Mouse (Mus musculus): ENCODE results near the gene Nek11. TPM values are rescaled to one million over a fixed set of nuclear protein-coding genes. Genes with fewer than 3 reads are reported as not detected.

Gene Nek11
- polyA plus RNA-seq, 1 experiment from 2014 or later = 0.28 TPM

GRCm38 (mm10) chr9:105254076-105254475, 141.2 kb downstream of the Nek11 start:
- WGBS = 93% methylated on average over 1 of the region's 1 CpGs
- Histone ChIP-seq H3K36me3 (no peaks in the 10 kb centered on the region), H3K27me3 (replicated peaks) (no peaks in the 10 kb centered on the region), H3K9ac (no peak overlapping the region), H3K4me2 (no peak overlapping the region), H3K4me3 (replicated peaks) (no peak overlapping the region), H3K9me3 (no peaks in the 10 kb centered on the region), H3K27ac (no peak overlapping the region), H3K4me1 (no peaks in the 10 kb centered on the region)
- no peak for ATAC-seq (ENCODE audit: insufficient read depth, low FRiP score, low read depth)

- Histone ChIP-seq H3K36me3 (no peaks in the 10 kb centered on the region), H3K4me3 (replicated peaks) (no peak overlapping the region), H3K4me1 (no peaks in the 10 kb centered on the region), H3K9me3 (no peaks in the 10 kb centered on the region), H3K9ac (no peak overlapping the region), H3K4me2 (no peak overlapping the region), H3K27ac (no peak overlapping the region), H3K27me3 (replicated peaks) (no peaks in the 10 kb centered on the region)
- no peak for ATAC-seq (ENCODE audit: insufficient read depth, low FRiP score, low read depth)
- WGBS = 71% methylated on average over 4 of the region's 4 CpGs
Observed at GRCm38 (mm10) chr9:105252349-105253041, 142.8 kb downstream of the Nek11 start.

GRCm38 (mm10) chr9:105251256-105251655, 144.1 kb downstream of the Nek11 start:
- no peak for ATAC-seq (ENCODE audit: insufficient read depth, low FRiP score, low read depth)

GRCm38 (mm10) chr9:105244024-105244423, 151.3 kb downstream of the Nek11 start:
- Histone ChIP-seq H3K27ac (no peak overlapping the region), H3K4me3 (replicated peaks) (no peak overlapping the region), H3K9ac (no peak overlapping the region), H3K4me2 (no peak overlapping the region), H3K9me3 (no peaks in the 10 kb centered on the region), H3K36me3 (no peaks in the 10 kb centered on the region), H3K27me3 (replicated peaks) (no peaks in the 10 kb centered on the region), H3K4me1 (no peaks in the 10 kb centered on the region)
- WGBS = 26% methylated on average over 5 of the region's 5 CpGs
- ATAC-seq (ENCODE audit: insufficient read depth, low FRiP score, low read depth) = no peak

More at GRCm38 (mm10) chr9:105251256-105251655, 144.1 kb downstream of the Nek11 start:
- no peak overlapping the region for H3K9ac ChIP-seq
- no peak overlapping the region for H3K4me3 ChIP-seq (replicated peaks)
- no peak overlapping the region for H3K27ac ChIP-seq
- no peaks in the 10 kb centered on the region for H3K9me3 ChIP-seq
- no peaks in the 10 kb centered on the region for H3K27me3 ChIP-seq (replicated peaks)
- H3K4me1 ChIP-seq = no peaks in the 10 kb centered on the region
- no peaks in the 10 kb centered on the region for H3K36me3 ChIP-seq
- H3K4me2 ChIP-seq = no peak overlapping the region
- WGBS = 94% methylated on average over 4 of the region's 4 CpGs

- ATAC-seq (ENCODE audit: insufficient read depth, low FRiP score, low read depth) = no peak
- WGBS = 49% methylated on average over 4 of the region's 4 CpGs
- Histone ChIP-seq H3K27me3 (replicated peaks) (no peaks in the 10 kb centered on the region), H3K27ac (no peak overlapping the region), H3K4me3 (replicated peaks) (no peak overlapping the region), H3K9ac (no peak overlapping the region), H3K4me2 (no peak overlapping the region), H3K4me1 (no peaks in the 10 kb centered on the region), H3K9me3 (no peaks in the 10 kb centered on the region), H3K36me3 (no peaks in the 10 kb centered on the region)
Observed at GRCm38 (mm10) chr9:105214434-105214833, 180.9 kb downstream of the Nek11 start.

- no peaks in the 10 kb centered on the region for H3K4me1 ChIP-seq
- H3K27ac ChIP-seq = no peak overlapping the region
- H3K4me3 ChIP-seq (replicated peaks) = no peak overlapping the region
- no peaks in the 10 kb centered on the region for H3K27me3 ChIP-seq (replicated peaks)
- ATAC-seq (ENCODE audit: insufficient read depth, low FRiP score, low read depth) = no peak
- H3K4me2 ChIP-seq = no peak overlapping the region
- H3K36me3 ChIP-seq = no peaks in the 10 kb centered on the region
- H3K9ac ChIP-seq = no peak overlapping the region
- 81% methylated on average over 1 of the region's 1 CpGs for WGBS
- no peaks in the 10 kb centered on the region for H3K9me3 ChIP-seq
Observed at GRCm38 (mm10) chr9:105200305-105200704, 195.0 kb downstream of the Nek11 start.

GRCm38 (mm10) chr9:105186725-105187124, 208.6 kb downstream of the Nek11 start:
- ATAC-seq (ENCODE audit: insufficient read depth, low FRiP score, low read depth) = no peak
- no peaks in the 10 kb centered on the region for H3K27me3 ChIP-seq (replicated peaks)
- H3K4me3 ChIP-seq (replicated peaks) = no peak overlapping the region
- H3K36me3 ChIP-seq = no peaks in the 10 kb centered on the region
- H3K9ac ChIP-seq = no peak overlapping the region
- H3K9me3 ChIP-seq = no peaks in the 10 kb centered on the region
- no peak overlapping the region for H3K4me2 ChIP-seq
- H3K27ac ChIP-seq = no peak overlapping the region
- 71% methylated on average over 3 of the region's 3 CpGs for WGBS
- H3K4me1 ChIP-seq = no peaks in the 10 kb centered on the region

- no peaks in the 10 kb centered on the region for H3K9me3 ChIP-seq
- no peaks in the 10 kb centered on the region for H3K27me3 ChIP-seq (replicated peaks)
- no peak overlapping the region for H3K4me3 ChIP-seq (replicated peaks)
- H3K36me3 ChIP-seq = no peaks in the 10 kb centered on the region
- no peak overlapping the region for H3K9ac ChIP-seq
- H3K4me2 ChIP-seq = no peak overlapping the region
- WGBS = 91% methylated on average over 3 of the region's 3 CpGs
- H3K27ac ChIP-seq = no peak overlapping the region
- H3K4me1 ChIP-seq = no peaks in the 10 kb centered on the region
- ATAC-seq (ENCODE audit: insufficient read depth, low FRiP score, low read depth) = no peak
Observed at GRCm38 (mm10) chr9:105182392-105182791, 212.9 kb downstream of the Nek11 start.

- H3K27ac ChIP-seq = no peak within 1 kb of the TSS
- no peak within 1 kb of the TSS for H3K4me3 ChIP-seq (replicated peaks)
- no peaks in the 10 kb centered on the region for H3K27me3 ChIP-seq (replicated peaks)
- 77% methylated on average over 6 of the region's 6 CpGs for WGBS
- no peak for ATAC-seq (ENCODE audit: insufficient read depth, low FRiP score, low read depth)
- no peaks in the 10 kb centered on the region for H3K4me1 ChIP-seq
- no peak within 1 kb of the TSS for H3K4me2 ChIP-seq
- H3K9ac ChIP-seq = no peak within 1 kb of the TSS
- no peaks in the 10 kb centered on the region for H3K9me3 ChIP-seq
- H3K36me3 ChIP-seq = no peaks in the 10 kb centered on the region
Observed at GRCm38 (mm10) chr9:105144992-105145391, 250.3 kb downstream of the Nek11 start, which contains the start of gene 1700080E11Rik. Gene 1700080E11Rik, minus strand, starts transcription at chr9:105145092.

GRCm38 (mm10) chr9:105139204-105139603, 256.1 kb downstream of the Nek11 start:
- Histone ChIP-seq H3K4me3 (replicated peaks) (no peak overlapping the region), H3K36me3 (no peaks in the 10 kb centered on the region), H3K9me3 (no peaks in the 10 kb centered on the region), H3K27me3 (replicated peaks) (no peaks in the 10 kb centered on the region), H3K4me1 (no peaks in the 10 kb centered on the region), H3K4me2 (no peak overlapping the region), H3K9ac (no peak overlapping the region), H3K27ac (no peak overlapping the region)
- WGBS = 51% methylated on average over 6 of the region's 6 CpGs
- 0 out of 2 replicates have a peak, but pooled peaks have one; percentile 18 for ATAC-seq (ENCODE audit: insufficient read depth, low FRiP score, low read depth)

GRCm38 (mm10) chr9:105136404-105136803, 258.9 kb downstream of the Nek11 start:
- H3K27ac ChIP-seq = no peak overlapping the region
- H3K27me3 ChIP-seq (replicated peaks) = no peaks in the 10 kb centered on the region
- H3K4me1 ChIP-seq = no peaks in the 10 kb centered on the region
- H3K9ac ChIP-seq = no peak overlapping the region
- H3K36me3 ChIP-seq = no peaks in the 10 kb centered on the region
- no peaks in the 10 kb centered on the region for H3K9me3 ChIP-seq
- no peak overlapping the region for H3K4me2 ChIP-seq
- 30% methylated on average over 1 of the region's 1 CpGs for WGBS
- no peak overlapping the region for H3K4me3 ChIP-seq (replicated peaks)
- ATAC-seq (ENCODE audit: insufficient read depth, low FRiP score, low read depth) = no peak

GRCm38 (mm10) chr9:105134536-105134935, 260.8 kb downstream of the Nek11 start:
- no peak overlapping the region for H3K9ac ChIP-seq
- no peak overlapping the region for H3K4me3 ChIP-seq (replicated peaks)
- H3K27me3 ChIP-seq (replicated peaks) = no peaks in the 10 kb centered on the region
- H3K36me3 ChIP-seq = no peaks in the 10 kb centered on the region
- no peak for ATAC-seq (ENCODE audit: insufficient read depth, low FRiP score, low read depth)
- H3K9me3 ChIP-seq = no peaks in the 10 kb centered on the region
- H3K4me1 ChIP-seq = peaks cover 9% of the 10 kb centered on the region; the same call in 1 of the 2 replicates
- H3K4me2 ChIP-seq = no peak overlapping the region
- H3K27ac ChIP-seq = no peak overlapping the region
- 78% methylated on average over 5 of the region's 5 CpGs for WGBS

Measured in stomach, embryonic 15.5 days (tissue).